8 mouse cellular contexts compared by ENCODE assay signal in genomic region chr7:79607263-79607921, GRCm38 (mm10). TPM values are rescaled to one million over a fixed set of nuclear protein-coding genes. Genes with fewer than 3 reads are reported as not detected.
DNase-seq lines count a peak whose midpoint lies in the region; ATAC-seq and TF ChIP-seq lines count a peak whose summit lies in the region.

No protein-coding gene starts in this region.

- no peaks in the 10 kb centered on the region for H3K4me1 ChIP-seq in ES-Bruce4 (ENCODE audit: control insufficient read depth, insufficient read depth, low read length)
- H3K4me1 ChIP-seq in forebrain, embryonic 13.5 days: peaks cover 22% of the 10 kb centered on the region
- peaks cover 9% of the 10 kb centered on the region; the same call in 1 of the 2 replicates for H3K4me1 ChIP-seq in limb, embryonic 15.5 days
- peaks cover 39% of the 10 kb centered on the region for H3K4me1 ChIP-seq in neural tube, embryonic 13.5 days (replicated peaks)

- H3K4me3 ChIP-seq in ES-Bruce4 (ENCODE audit: low read depth, low read length): peak overlapping the region; percentile 57
- H3K4me3 ChIP-seq in forebrain, embryonic 13.5 days: peak overlapping the region; percentile 35
- peak overlapping the region; percentile 30 for H3K4me3 ChIP-seq in limb, embryonic 15.5 days
- peak overlapping the region; percentile 26 for H3K4me3 ChIP-seq in neural tube, embryonic 13.5 days

- TF ChIP-seq CTCF in ES-Bruce4 (IDR thresholded peaks at IDR 0.05; ENCODE audit: low read depth, low read length): no peak

- WGBS in forebrain, embryonic 13.5 days: under 1% methylated on average over 25 of the region's 25 CpGs
- WGBS in limb, embryonic 15.5 days: 2% methylated on average over 25 of the region's 25 CpGs
- WGBS in neural tube, embryonic 13.5 days: 1% methylated on average over 24 of the region's 25 CpGs

- peak overlapping the region; percentile 65 for H3K4me2 ChIP-seq in forebrain, embryonic 13.5 days
- peak overlapping the region; percentile 51 for H3K4me2 ChIP-seq in limb, embryonic 15.5 days
- peak overlapping the region; percentile 54 for H3K4me2 ChIP-seq in neural tube, embryonic 13.5 days

- peak; percentile 58 to 76 for DNase-seq in cerebellum, postnatal 10 days
- no peak for DNase-seq in cerebellum, adult 11-12 months
- no peak for DNase-seq in layer of hippocampus, adult 11-12 months (ENCODE audit: low spot score)
- DNase-seq in frontal cortex, postnatal 25 days (ENCODE audit: low spot score in 2 of 2): no peak

- no peak for TF ChIP-seq EP300 in ES-Bruce4 (IDR thresholded peaks at IDR 0.05; ENCODE audit: insufficient read depth, low read depth, low read length)

- no peak overlapping the region for H3K27ac ChIP-seq in ES-Bruce4 (ENCODE audit: insufficient read depth, low read length)
- no peak overlapping the region for H3K27ac ChIP-seq in forebrain, embryonic 13.5 days
- H3K27ac ChIP-seq in limb, embryonic 15.5 days: no peak overlapping the region
- H3K27ac ChIP-seq in neural tube, embryonic 13.5 days (replicated peaks): no peak overlapping the region

- no peaks in the 10 kb centered on the region for H3K9me3 ChIP-seq in ES-Bruce4 (replicated peaks; ENCODE audit: control insufficient read depth, insufficient read depth, low read length, poor library complexity, severe bottlenecking)
- H3K9me3 ChIP-seq in forebrain, embryonic 13.5 days (replicated peaks): no peaks in the 10 kb centered on the region
- H3K9me3 ChIP-seq in limb, embryonic 15.5 days: no peaks in the 10 kb centered on the region
- H3K9me3 ChIP-seq in neural tube, embryonic 13.5 days: no peaks in the 10 kb centered on the region

- TF ChIP-seq POLR2A in ES-Bruce4 (IDR thresholded peaks at IDR 0.05; ENCODE audit: insufficient read depth, low read length): no peak

- H3K36me3 ChIP-seq in ES-Bruce4 (ENCODE audit: control insufficient read depth, insufficient read depth, low read length, poor library complexity, severe bottlenecking): no peaks in the 10 kb centered on the region
- no peaks in the 10 kb centered on the region for H3K36me3 ChIP-seq in forebrain, embryonic 13.5 days (ENCODE audit: poor library complexity, severe bottlenecking)
- H3K36me3 ChIP-seq in limb, embryonic 15.5 days: no peaks in the 10 kb centered on the region
- H3K36me3 ChIP-seq in neural tube, embryonic 13.5 days: no peaks in the 10 kb centered on the region

- peak; percentile 86 for ATAC-seq in forebrain, embryonic 13.5 days
- ATAC-seq in limb, embryonic 15.5 days (ENCODE audit: insufficient number of reproducible peaks, low FRiP score, low TSS enrichment, low read depth): no peak
- ATAC-seq in neural tube, embryonic 13.5 days (ENCODE audit: low read depth): peak; percentile 51

- H3K9ac ChIP-seq in ES-Bruce4 (ENCODE audit: low read depth, poor library complexity, severe bottlenecking): no peak overlapping the region
- peak overlapping the region; percentile 53 for H3K9ac ChIP-seq in forebrain, embryonic 13.5 days
- H3K9ac ChIP-seq in limb, embryonic 15.5 days: no peak overlapping the region
- 0 out of 2 replicates have a peak overlapping the region, but pooled peaks have one; percentile 51 for H3K9ac ChIP-seq in neural tube, embryonic 13.5 days

- H3K27me3 ChIP-seq in ES-Bruce4 (ENCODE audit: control insufficient read depth, insufficient read depth, low read length, poor library complexity, severe bottlenecking): no peaks in the 10 kb centered on the region
- H3K27me3 ChIP-seq in forebrain, embryonic 13.5 days: peaks cover 5% of the 10 kb centered on the region; the same call in 1 of the 2 replicates
- peaks cover 73% of the 10 kb centered on the region for H3K27me3 ChIP-seq in limb, embryonic 15.5 days
- peaks cover 33% of the 10 kb centered on the region; the same call in 1 of the 2 replicates for H3K27me3 ChIP-seq in neural tube, embryonic 13.5 days

RNA-seq across cellular contexts. Expression of gene Rhcg, which starts 10.1 kb away (rescaled TPM):
- 0.46 TPM in 1 of 2 replicates, not detected in the other for polyA plus RNA-seq in ES-Bruce4 (2011; ENCODE audit: insufficient read depth, insufficient read length, low read depth, missing spikeins)
- 6.2 and 7.5 TPM in 2 replicates for polyA plus RNA-seq in forebrain, embryonic 13.5 days (2015; fragmentation: Nextera tagmentation; extraction: Ambion mirVana)
- polyA plus RNA-seq in limb, embryonic 15.5 days (2015; fragmentation: Nextera tagmentation; extraction: Ambion mirVana): not detected in 2 replicates
- polyA plus RNA-seq in neural tube, embryonic 13.5 days (2015; fragmentation: Nextera tagmentation; extraction: Ambion mirVana): 3.4 and 6.8 TPM in 2 replicates

RNA-seq across cellular contexts. Expression of gene Ticrr, which starts 52.6 kb away (rescaled TPM):
- 36.7 and 41.1 TPM in 2 replicates for polyA plus RNA-seq in ES-Bruce4 (2011; ENCODE audit: insufficient read depth, insufficient read length, low read depth, missing spikeins)
- 7.6 and 8.1 TPM in 2 replicates for polyA plus RNA-seq in forebrain, embryonic 13.5 days (2015; fragmentation: Nextera tagmentation; extraction: Ambion mirVana)
- 6.4 and 7.6 TPM in 2 replicates for polyA plus RNA-seq in limb, embryonic 15.5 days (2015; fragmentation: Nextera tagmentation; extraction: Ambion mirVana)
- 1.7 and 1.8 TPM in 2 replicates for polyA plus RNA-seq in neural tube, embryonic 13.5 days (2015; fragmentation: Nextera tagmentation; extraction: Ambion mirVana)

Comparison
In these comparisons a context has a peak if more than half of its experiments do, and no peak if none do; other contexts are left out.
1. DNase-seq: peak in cerebellum, postnatal 10 days (2 of 2); none in cerebellum, adult 11-12 months (single experiment), layer of hippocampus, adult 11-12 months (single experiment) and frontal cortex, postnatal 25 days (0 of 2).
2. H3K9ac ChIP-seq: peak in forebrain, embryonic 13.5 days (single experiment) and neural tube, embryonic 13.5 days (single experiment); none in ES-Bruce4 (single experiment) and limb, embryonic 15.5 days (single experiment).
3. Peak in every context shown above with its lines, with median percentiles within 50 percentile points of each other: H3K4me3 ChIP-seq and H3K4me2 ChIP-seq.